Mouse (Mus musculus) liver, embryonic 14.5 days (tissue): ENCODE results near the gene Cgas. TPM values are rescaled to one million over a fixed set of nuclear protein-coding genes. Genes with fewer than 3 reads are reported as not detected.
A peak's percentile ranks its signal among the peaks of the same experiment; 100 is the strongest.
"Not testable (repeated sequence)": the region's sequence is repeated elsewhere in the genome, so short reads cannot be mapped to it uniquely, and the experiment has no call there.

Source experiments
- ATAC-seq: fragments of 200-750 bp; cut with Nextera tagmentation; 2 replicates; pipeline ENCODE4 v1.8.0; 2017; ENCODE audit warnings: moderate number of reproducible peaks, mild to moderate bottlenecking, moderate library complexity; ENCODE audit not compliant: insufficient read depth
- DNase-seq, 3 experiments: peaks; one replicate each; pipeline ENCODE4 v3.0.0-alpha.2; 2012 to 2013; ENCODE audit warnings: low read depth in 3 of 3, low spot score in 3 of 3
- H3K27ac ChIP-seq: fragments of 300-500 bp; sonication (generic); 2 replicates; pipeline ENCODE4 v1.5.1; 2014; ENCODE audit warnings: moderate library complexity, mild to moderate bottlenecking, control low read depth, inconsistent platforms
- H3K27me3 ChIP-seq: fragments of 300-500 bp; sonication (generic); 2 replicates; pipeline ENCODE4 v1.6.1; 2014; ENCODE audit warnings: mild to moderate bottlenecking, low read length, moderate library complexity; ENCODE audit not compliant: control insufficient read depth, insufficient read depth
- H3K36me3 ChIP-seq: fragments of 300-500 bp; sonication (generic); replicated peaks from 2 replicates; pipeline ENCODE4 v1.6.1; 2014; ENCODE audit warnings: low read depth; ENCODE audit not compliant: control insufficient read depth, insufficient read depth
- H3K4me1 ChIP-seq, 2 experiments: fragments of 200-500 bp in 1 of 2; fragments of 300-500 bp in 1 of 2; sonication (generic) in 1 of 2; replicated peaks; 2 replicates each; pipeline ENCODE4 v1.6.1; 2012 to 2014; ENCODE audit warnings: antibody characterized with exemption in 1 of 2, inconsistent platforms in 1 of 2, low read length in 1 of 2; ENCODE audit not compliant: control insufficient read depth in 2 of 2, insufficient read depth in 2 of 2
- H3K4me2 ChIP-seq: fragments of 300-500 bp; sonication (generic); 2 replicates; pipeline ENCODE4 v1.6.1; 2014; ENCODE audit warnings: low read depth, mild to moderate bottlenecking, control low read depth, moderate library complexity
- H3K4me3 ChIP-seq, 2 experiments: fragments of 200-500 bp in 1 of 2; fragments of 300-500 bp in 1 of 2; sonication (generic) in 1 of 2; 2 replicates each; pipeline ENCODE4 v1.5.1; 2012 to 2014; ENCODE audit warnings: low read depth in 2 of 2, low read length in 2 of 2, mild to moderate bottlenecking in 2 of 2, control low read depth in 1 of 2, inconsistent platforms in 1 of 2, moderate library complexity in 1 of 2; ENCODE audit not compliant: insufficient read depth in 1 of 2
- H3K9ac ChIP-seq: fragments of 300-500 bp; sonication (generic); replicated peaks from 2 replicates; pipeline ENCODE4 v1.6.1; 2014; ENCODE audit warnings: mild to moderate bottlenecking, control low read depth, moderate library complexity
- H3K9me3 ChIP-seq: fragments of 300-500 bp; sonication (generic); 2 replicates; pipeline ENCODE4 v1.6.1; 2016; ENCODE audit warnings: low read length, mixed read lengths; ENCODE audit not compliant: control insufficient read depth
- CTCF ChIP-seq: IDR thresholded peaks from 2 replicates; pipeline ENCODE4 v1.5.1; 2016; ENCODE audit warnings: antibody characterized with exemption, low read depth, control low read depth
- EP300 ChIP-seq: IDR thresholded peaks from 2 replicates; pipeline ENCODE4 v1.6.1; 2016; ENCODE audit warnings: antibody characterized with exemption, low read depth
- WGBS: fragments of 180-500 bp; shearing (Covaris S2); extraction: QIAGEN DNeasy Blood & Tissue Kit; methylation state at CpG from one replicate; pipeline ENCODE4 v1.1.7; 2014; ENCODE audit not compliant: insufficient replicate concordance; 5-methylcytosine and 5-hydroxymethylcytosine counted together
- polyA plus RNA-seq, 2 experiments: library from polyadenylated mRNA; depleted of rRNA in 1 of 2; stranded (reverse) in 1 of 2; unstranded in 1 of 2; fragments of >200 nt; fragmentation: Nextera tagmentation in 1 of 2; extraction: Ambion mirVana in 1 of 2; gene quantifications; 2 replicates each; pipeline versions ENCODE4 v1.2.1 to v1.2.3; 2012 to 2014

The Cgas gene
- polyA plus RNA-seq, 2 experiments: 0.66 to 1.0 TPM

GRCm38 (mm10) chr9:78484660-78485059 is 41.6 kb upstream of the Cgas start:
- Histone ChIP-seq H3K36me3 (peaks cover 10% of the 10 kb centered on the region), H3K4me1 (peaks cover 6 to 7% of the 10 kb centered on the region in 2 experiments; a peak in 3 of 4 replicates), H3K27me3 (no peaks in the 10 kb centered on the region), H3K4me3 (no peak overlapping the region), H3K9me3 (no peaks in the 10 kb centered on the region), H3K4me2 (no peak overlapping the region), H3K27ac (no peak overlapping the region), H3K9ac (no peak overlapping the region)
- no peak for TF ChIP-seq CTCF
- no peak for TF ChIP-seq EP300
- ATAC-seq (no peak), DNase-seq (no peak)
- WGBS: 72% methylated on average over 3 of the region's 3 CpGs

- ATAC-seq (no peak), DNase-seq (no peak)
- Histone ChIP-seq H3K27me3 (no peaks in the 10 kb centered on the region), H3K4me2 (peak overlapping the region; percentile 88), H3K27ac (peak overlapping the region; percentile 58), H3K4me1 (peaks cover 5 to 7% of the 10 kb centered on the region in 2 experiments; a peak in 3 of 4 replicates), H3K9ac (peak overlapping the region; percentile 98), H3K36me3 (peaks cover 30% of the 10 kb centered on the region), H3K9me3 (no peaks in the 10 kb centered on the region), H3K4me3 (peak overlapping the region; percentile 79 to 92)
- WGBS: 22% methylated on average over 3 of the region's 3 CpGs
- TF ChIP-seq CTCF (no peak), EP300 (no peak)
Measured at GRCm38 (mm10) chr9:78482386-78482785, 39.3 kb upstream of the Cgas start.

- Histone ChIP-seq H3K4me2 (peak overlapping the region; percentile 88), H3K36me3 (peaks cover 36% of the 10 kb centered on the region), H3K9ac (peak overlapping the region; percentile 98), H3K27me3 (no peaks in the 10 kb centered on the region), H3K4me3 (peak overlapping the region; percentile 79 to 92), H3K4me1 (peaks cover 5 to 7% of the 10 kb centered on the region in 2 experiments; a peak in 3 of 4 replicates), H3K27ac (peak overlapping the region; percentile 75), H3K9me3 (no peaks in the 10 kb centered on the region)
- TF ChIP-seq EP300 (no peak), CTCF (no peak)
- ATAC-seq (peak; percentile 88), DNase-seq (peak; percentile 88 to 93 (median 92))
- WGBS: 1% methylated on average over 74 of the region's 77 CpGs
Measured at GRCm38 (mm10) chr9:78481423-78482331, 38.6 kb upstream of the Cgas start.

- no peak for TF ChIP-seq CTCF
- TF ChIP-seq EP300: no peak
- H3K27ac ChIP-seq: peak overlapping the region; percentile 75
- peaks cover 5 to 7% of the 10 kb centered on the region in 2 experiments; a peak in 3 of 4 replicates for H3K4me1 ChIP-seq
- peak in 1 of 3 experiments; percentile 68 for DNase-seq
- peak; percentile 27 for ATAC-seq
- no peaks in the 10 kb centered on the region for H3K27me3 ChIP-seq
- peak overlapping the region; percentile 79 to 92 for H3K4me3 ChIP-seq
- H3K36me3 ChIP-seq: peaks cover 44% of the 10 kb centered on the region
- WGBS: 0% methylated on average over 46 of the region's 46 CpGs
- peak overlapping the region; percentile 98 for H3K9ac ChIP-seq
- H3K9me3 ChIP-seq: no peaks in the 10 kb centered on the region
- H3K4me2 ChIP-seq: peak overlapping the region; percentile 88
Measured at GRCm38 (mm10) chr9:78480706-78481358, 37.8 kb upstream of the Cgas start.

- H3K4me1 ChIP-seq, DNase-seq, H3K9me3 ChIP-seq, H3K27me3 ChIP-seq, ATAC-seq: not testable (repeated sequence)
- H3K4me2 ChIP-seq: peak overlapping the region; percentile 88
- H3K27ac ChIP-seq: peak overlapping the region; percentile 75
- peak overlapping the region; percentile 79 to 92 for H3K4me3 ChIP-seq
- H3K36me3 ChIP-seq: peaks cover 45% of the 10 kb centered on the region
- H3K9ac ChIP-seq: peak overlapping the region; percentile 98
- under 1% methylated on average over 13 of the region's 13 CpGs for WGBS
Measured at GRCm38 (mm10) chr9:78480227-78480626, 37.2 kb upstream of the Cgas start.

- DNase-seq: not testable (repeated sequence)
- Histone ChIP-seq H3K27ac (peak overlapping the region; percentile 56), H3K36me3 (peaks cover 45% of the 10 kb centered on the region)
Measured at GRCm38 (mm10) chr9:78479308-78479707, 36.3 kb upstream of the Cgas start.

GRCm38 (mm10) chr9:78478009-78478605 is 35.1 kb upstream of the Cgas start:
- DNase-seq, H3K4me1 ChIP-seq, H3K4me3 ChIP-seq, ATAC-seq, H3K27ac ChIP-seq, H3K27me3 ChIP-seq, H3K9me3 ChIP-seq, H3K9ac ChIP-seq: not testable (repeated sequence)
- WGBS: 67% methylated on average over 1 of the region's 1 CpGs
- Histone ChIP-seq H3K36me3 (peaks cover 56% of the 10 kb centered on the region), H3K4me2 (peak overlapping the region; percentile 4; the same call in 1 of the 2 replicates)

More at GRCm38 (mm10) chr9:78479308-78479707, 36.3 kb upstream of the Cgas start:
- H3K4me1 ChIP-seq, ATAC-seq, H3K9me3 ChIP-seq, H3K27me3 ChIP-seq: not testable (repeated sequence)
- 16% methylated on average over 8 of the region's 8 CpGs for WGBS
- Histone ChIP-seq H3K4me3 (peak overlapping the region; percentile 67 to 92), H3K9ac (peak overlapping the region; percentile 65), H3K4me2 (peak overlapping the region; percentile 88)
